Mouse (Mus musculus): ENCODE results near the gene Pdp2. TPM values are rescaled to one million over a fixed set of nuclear protein-coding genes. Genes with fewer than 3 reads are reported as not detected.
"Not testable (repeated sequence)": the region's sequence is repeated elsewhere in the genome, so short reads cannot be mapped to it uniquely, and the experiment has no call there.

Gene Pdp2
- polyA plus RNA-seq, 1 experiment from 2014 or later, result 17.2 TPM

DNA sequence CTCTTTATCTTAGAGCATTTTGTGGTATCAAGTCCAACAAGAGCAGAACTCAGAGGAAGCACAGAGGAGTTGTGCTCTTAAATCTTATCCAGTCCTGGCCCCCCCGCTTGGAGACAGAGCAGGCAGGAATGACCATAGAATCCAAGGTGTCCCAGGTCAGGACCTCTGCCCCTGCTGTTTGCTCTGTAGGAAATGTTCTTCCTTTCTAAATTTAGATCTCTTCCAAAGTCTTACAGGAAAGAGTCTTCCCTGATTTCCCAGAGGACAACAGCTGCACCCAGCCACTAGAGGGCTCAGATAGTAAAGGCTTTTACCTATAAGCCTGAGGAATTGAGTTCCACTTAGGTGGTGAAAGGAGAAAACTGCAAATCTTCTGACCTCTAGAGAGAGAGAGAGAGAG, 21.7 kb upstream of the Pdp2 start:
- no peaks in the 10 kb centered on the region for H3K9me3 ChIP-seq (ENCODE audit: control insufficient read depth, low read length)
- H3K4me1 ChIP-seq (ENCODE audit: control insufficient read depth, insufficient read depth, low read length), result 0 out of 2 replicates have a peak, but pooled peaks cover 2% of the 10 kb centered on the region
- no peak overlapping the region for H3K4me3 ChIP-seq (ENCODE audit: low read depth, low read length)
- 42% methylated on average over 1 of the region's 1 CpGs for WGBS
- ATAC-seq (ENCODE audit: low FRiP score), result no peak
- H3K27ac ChIP-seq (ENCODE audit: low read depth, low read length), result no peak overlapping the region
- H3K9ac ChIP-seq (ENCODE audit: low read length), result no peak overlapping the region
- no peaks in the 10 kb centered on the region; the same call in 1 of the 2 replicates for H3K27me3 ChIP-seq (ENCODE audit: control insufficient read depth, insufficient read depth, low read length)
- no peak overlapping the region for H3K4me2 ChIP-seq
- H3K36me3 ChIP-seq (ENCODE audit: control insufficient read depth, insufficient read depth, low read length), result no peaks in the 10 kb centered on the region
- DNase-seq (ENCODE audit: low spot score, missing footprints), result no peak

DNA sequence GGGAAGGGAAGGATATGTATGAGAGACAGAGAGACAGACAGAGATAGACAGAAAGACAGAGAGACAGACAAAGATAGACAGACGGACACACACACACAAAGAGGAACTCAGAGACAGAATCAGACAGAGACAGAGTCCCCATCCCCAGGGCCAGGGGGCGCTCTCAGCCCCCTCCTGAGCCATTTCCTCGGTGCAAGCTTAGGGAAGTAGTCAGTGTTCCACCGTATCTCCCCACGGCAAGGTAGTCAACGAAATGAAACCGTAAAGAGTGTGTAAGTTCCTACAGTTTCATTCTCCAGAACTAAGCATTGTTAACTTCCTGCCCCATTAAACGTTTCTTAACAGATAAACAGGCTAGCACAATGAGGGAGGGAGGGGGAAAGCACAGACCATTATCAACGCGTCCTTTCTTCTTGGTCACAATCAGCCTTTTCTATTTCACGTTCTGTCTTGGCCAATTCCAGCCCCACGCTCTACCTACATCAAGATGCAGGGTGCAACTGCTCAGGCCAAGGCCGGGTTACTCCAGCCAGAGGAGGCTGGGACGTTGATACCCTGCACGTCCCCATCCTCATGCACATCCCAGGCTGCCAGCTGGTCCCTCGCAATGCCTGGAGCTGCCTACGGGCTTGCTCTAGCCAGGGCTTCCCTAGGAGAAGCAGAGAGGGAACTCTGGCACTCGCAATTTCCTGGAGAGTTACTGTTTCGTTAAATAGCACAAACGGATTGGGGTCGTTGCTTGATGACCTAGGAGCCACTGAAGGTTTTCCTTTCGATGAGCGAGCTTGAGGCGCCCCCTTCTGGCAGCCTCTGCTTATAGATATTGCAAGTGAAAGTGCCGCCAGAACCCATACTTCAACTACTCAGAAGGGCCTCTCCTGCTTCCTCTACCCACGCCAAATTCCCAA, 20.6 kb upstream of the Pdp2 start:
- Histone ChIP-seq H3K4me2 (peak overlapping the region; percentile 59), H3K4me1 (ENCODE audit: control insufficient read depth, insufficient read depth, low read length) (0 out of 2 replicates have a peak, but pooled peaks cover 2% of the 10 kb centered on the region), H3K27ac (ENCODE audit: low read depth, low read length) (no peak overlapping the region), H3K36me3 (ENCODE audit: control insufficient read depth, insufficient read depth, low read length) (no peaks in the 10 kb centered on the region), H3K4me3 (ENCODE audit: low read depth, low read length) (peak overlapping the region; percentile 30), H3K27me3 (ENCODE audit: control insufficient read depth, insufficient read depth, low read length) (no peaks in the 10 kb centered on the region; the same call in 1 of the 2 replicates), H3K9me3 (ENCODE audit: control insufficient read depth, low read length) (no peaks in the 10 kb centered on the region), H3K9ac (ENCODE audit: low read length) (peak overlapping the region; percentile 57)
- peak; percentile 73 for ATAC-seq (ENCODE audit: low FRiP score)
- DNase-seq (ENCODE audit: low spot score, missing footprints), result peak; percentile 98
- 8% methylated on average over 26 of the region's 26 CpGs for WGBS

DNA sequence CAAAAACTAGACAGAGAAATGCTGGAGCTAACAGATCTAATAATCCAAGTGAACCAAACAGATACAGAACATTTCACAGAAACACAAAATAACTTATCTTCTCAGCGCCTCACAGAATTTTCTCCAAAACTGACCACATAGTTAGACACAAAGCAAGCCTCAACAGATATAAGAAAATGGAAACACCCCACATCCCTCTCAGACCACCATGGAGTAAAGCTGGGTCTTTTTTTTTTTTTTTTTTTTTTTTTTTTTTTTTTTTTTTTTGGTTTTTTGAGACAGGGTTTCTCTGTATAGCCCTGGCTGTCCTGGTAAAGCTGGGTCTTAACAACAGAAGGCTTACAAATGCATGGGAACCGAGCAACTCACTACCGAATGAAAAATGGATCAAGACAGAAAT, 14.4 kb upstream of the Pdp2 start:
- Histone ChIP-seq H3K4me3 (ENCODE audit: low read depth, low read length) (no peak overlapping the region), H3K36me3 (ENCODE audit: control insufficient read depth, insufficient read depth, low read length) (no peaks in the 10 kb centered on the region), H3K9ac (ENCODE audit: low read length) (no peak overlapping the region), H3K4me2 (no peak overlapping the region), H3K27me3 (ENCODE audit: control insufficient read depth, insufficient read depth, low read length) (no peaks in the 10 kb centered on the region; the same call in 1 of the 2 replicates), H3K27ac (ENCODE audit: low read depth, low read length) (no peak overlapping the region), H3K4me1 (ENCODE audit: control insufficient read depth, insufficient read depth, low read length) (no peaks in the 10 kb centered on the region), H3K9me3 (ENCODE audit: control insufficient read depth, low read length) (no peaks in the 10 kb centered on the region)
- 88% methylated on average over 3 of the region's 3 CpGs for WGBS
- DNase-seq (ENCODE audit: low spot score, missing footprints) (no peak), ATAC-seq (ENCODE audit: low FRiP score) (no peak)

DNA sequence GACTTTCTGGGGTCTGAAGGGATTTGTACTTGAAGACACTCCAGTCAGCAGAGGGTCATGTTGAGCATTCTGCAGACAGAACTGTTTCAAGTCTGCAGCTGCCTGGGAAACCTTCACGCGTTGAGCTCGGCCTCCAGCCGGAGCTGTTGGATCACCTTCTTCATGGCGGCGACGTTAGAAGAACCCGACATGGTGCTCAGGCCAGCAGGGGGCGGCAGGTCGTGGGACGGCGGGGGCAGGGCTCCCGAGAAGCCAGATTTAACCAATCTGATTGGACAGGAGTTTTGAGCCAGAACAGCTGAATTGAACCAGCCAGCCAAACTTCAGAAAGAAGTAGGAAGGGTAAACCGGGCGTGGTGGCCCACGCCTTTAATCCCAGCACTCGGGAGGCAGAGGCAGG, 13.6 kb upstream of the Pdp2 start:
- not testable (repeated sequence) for H3K9me3 ChIP-seq (ENCODE audit: control insufficient read depth, low read length); H3K4me2 ChIP-seq; H3K4me3 ChIP-seq (ENCODE audit: low read depth, low read length); H3K36me3 ChIP-seq (ENCODE audit: control insufficient read depth, insufficient read depth, low read length); ATAC-seq (ENCODE audit: low FRiP score); H3K27ac ChIP-seq (ENCODE audit: low read depth, low read length); H3K9ac ChIP-seq (ENCODE audit: low read length); H3K4me1 ChIP-seq (ENCODE audit: control insufficient read depth, insufficient read depth, low read length); H3K27me3 ChIP-seq (ENCODE audit: control insufficient read depth, insufficient read depth, low read length)
- DNase-seq (ENCODE audit: low spot score, missing footprints), result peak; percentile 53
- 78% methylated on average over 17 of the region's 17 CpGs for WGBS

DNA sequence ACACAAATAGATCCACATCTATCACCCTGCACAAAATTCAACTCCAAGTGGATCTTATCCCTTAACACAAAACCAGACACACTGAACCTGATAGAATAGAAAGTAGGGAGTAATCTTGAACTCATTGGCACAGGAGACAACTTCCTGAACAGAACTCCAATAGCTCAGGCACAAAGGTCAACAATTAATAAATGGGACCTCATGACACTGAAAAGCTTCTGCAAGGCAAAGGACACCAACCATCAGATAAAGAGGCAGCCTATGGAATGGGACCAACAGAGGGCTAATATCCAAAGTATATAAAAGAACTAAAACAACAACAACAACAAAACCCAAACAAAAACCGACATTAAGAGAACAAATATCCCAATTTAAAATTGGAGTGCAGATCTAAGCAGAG, 6.7 kb upstream of the Pdp2 start:
- ATAC-seq (ENCODE audit: low FRiP score), result no peak
- no peak overlapping the region for H3K9ac ChIP-seq (ENCODE audit: low read length)
- H3K4me1 ChIP-seq (ENCODE audit: control insufficient read depth, insufficient read depth, low read length), result no peaks in the 10 kb centered on the region
- H3K4me3 ChIP-seq (ENCODE audit: low read depth, low read length), result no peak overlapping the region
- no peak overlapping the region for H3K27ac ChIP-seq (ENCODE audit: low read depth, low read length)
- no peak overlapping the region for H3K4me2 ChIP-seq
- DNase-seq (ENCODE audit: low spot score, missing footprints), result no peak
- no peaks in the 10 kb centered on the region for H3K27me3 ChIP-seq (ENCODE audit: control insufficient read depth, insufficient read depth, low read length)
- no peaks in the 10 kb centered on the region for H3K36me3 ChIP-seq (ENCODE audit: control insufficient read depth, insufficient read depth, low read length)
- WGBS, result 55% methylated on average over 1 of the region's 1 CpGs
- H3K9me3 ChIP-seq (ENCODE audit: control insufficient read depth, low read length), result peaks cover 3% of the 10 kb centered on the region; the same call in 1 of the 2 replicates

DNA sequence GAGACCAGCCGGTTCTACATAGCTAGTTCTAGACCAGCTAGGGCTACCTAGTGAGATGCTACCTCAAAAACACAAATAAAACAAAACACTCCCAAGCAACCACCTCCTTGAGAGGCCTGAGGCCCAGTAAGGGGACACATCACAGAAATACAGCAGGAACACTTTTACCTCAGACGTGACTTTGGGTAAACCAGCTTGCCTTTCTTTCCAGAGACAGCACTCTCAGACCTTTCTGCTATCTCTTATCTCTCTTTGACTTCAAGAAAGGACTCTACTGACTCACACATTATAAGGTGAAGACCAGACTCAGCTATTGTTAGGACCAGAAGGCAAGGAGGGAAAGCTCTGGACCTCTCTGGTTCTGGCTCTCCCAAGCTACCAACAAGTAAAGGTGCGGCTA, 967 bp upstream of the Pdp2 start:
- DNase-seq (ENCODE audit: low spot score, missing footprints), result no peak
- no peak overlapping the region for H3K9ac ChIP-seq (ENCODE audit: low read length)
- H3K27me3 ChIP-seq (ENCODE audit: control insufficient read depth, insufficient read depth, low read length), result no peaks in the 10 kb centered on the region
- H3K4me3 ChIP-seq (ENCODE audit: low read depth, low read length), result no peak overlapping the region
- no peak overlapping the region for H3K4me2 ChIP-seq
- H3K27ac ChIP-seq (ENCODE audit: low read depth, low read length), result no peak overlapping the region
- peaks cover 3% of the 10 kb centered on the region; the same call in 1 of the 2 replicates for H3K4me1 ChIP-seq (ENCODE audit: control insufficient read depth, insufficient read depth, low read length)
- peaks cover 12% of the 10 kb centered on the region; the same call in 1 of the 2 replicates for H3K36me3 ChIP-seq (ENCODE audit: control insufficient read depth, insufficient read depth, low read length)
- no peak for ATAC-seq (ENCODE audit: low FRiP score)
- WGBS, result 98% methylated on average over 3 of the region's 3 CpGs
- no peaks in the 10 kb centered on the region for H3K9me3 ChIP-seq (ENCODE audit: control insufficient read depth, low read length)

DNA sequence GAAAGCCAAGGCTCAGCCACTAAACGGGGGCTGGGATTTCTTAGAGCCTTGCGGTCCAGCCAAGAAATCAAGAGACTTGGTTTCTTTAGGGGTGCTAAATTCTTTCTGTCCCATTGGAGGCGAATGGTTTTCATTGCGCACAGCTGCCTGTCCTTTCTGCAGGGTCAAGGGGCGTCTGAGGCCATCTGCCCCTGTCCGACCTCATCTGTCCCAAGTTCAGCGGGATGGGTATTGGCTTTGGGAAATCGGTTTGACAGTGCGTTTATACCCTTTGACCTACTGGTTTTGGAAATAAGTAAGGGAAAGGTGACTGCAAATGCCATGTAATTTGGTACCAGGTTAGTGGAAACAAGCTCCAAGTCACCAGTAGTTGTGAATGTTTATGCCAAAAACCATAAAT, 605 bp downstream of the Pdp2 start:
- Histone ChIP-seq H3K27me3 (ENCODE audit: control insufficient read depth, insufficient read depth, low read length) (no peaks in the 10 kb centered on the region), H3K9ac (ENCODE audit: low read length) (peak overlapping the region; percentile 81), H3K4me1 (ENCODE audit: control insufficient read depth, insufficient read depth, low read length) (peaks cover 3% of the 10 kb centered on the region; the same call in 1 of the 2 replicates), H3K27ac (ENCODE audit: low read depth, low read length) (peak overlapping the region; percentile 71), H3K4me2 (peak overlapping the region; percentile 82), H3K4me3 (ENCODE audit: low read depth, low read length) (peak overlapping the region; percentile 67), H3K9me3 (ENCODE audit: control insufficient read depth, low read length) (no peaks in the 10 kb centered on the region), H3K36me3 (ENCODE audit: control insufficient read depth, insufficient read depth, low read length) (peaks cover 12% of the 10 kb centered on the region)
- no peak for DNase-seq (ENCODE audit: low spot score, missing footprints)
- ATAC-seq (ENCODE audit: low FRiP score), result peak; percentile 31
- WGBS, result 2% methylated on average over 9 of the region's 9 CpGs

DNA sequence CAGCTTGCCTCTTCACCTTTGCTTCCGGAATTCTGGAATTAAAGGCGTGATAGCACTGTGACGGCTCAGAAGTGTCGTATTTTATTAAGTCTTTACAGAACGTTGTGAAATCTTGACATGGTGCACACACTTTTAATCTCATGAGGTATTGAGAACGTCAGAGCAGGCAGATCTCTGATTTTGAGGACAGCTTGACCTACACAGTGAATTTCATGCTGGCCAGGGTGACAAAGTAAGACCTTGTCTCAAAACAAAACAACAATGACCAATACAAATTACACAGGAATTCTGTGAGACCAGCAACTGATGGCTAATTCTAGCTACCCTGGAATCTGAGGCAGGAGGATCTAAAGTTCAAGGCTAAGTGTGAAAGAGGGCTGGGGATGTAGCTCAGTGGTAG, 1.3 kb downstream of the Pdp2 start:
- H3K4me2 ChIP-seq, result no peak overlapping the region
- H3K4me1 ChIP-seq (ENCODE audit: control insufficient read depth, insufficient read depth, low read length), result peaks cover 3% of the 10 kb centered on the region; the same call in 1 of the 2 replicates
- H3K4me3 ChIP-seq (ENCODE audit: low read depth, low read length), result no peak overlapping the region; the same call in 1 of the 2 replicates
- ATAC-seq (ENCODE audit: low FRiP score) (no peak), DNase-seq (ENCODE audit: low spot score, missing footprints) (peak; percentile 75)
- no peaks in the 10 kb centered on the region for H3K27me3 ChIP-seq (ENCODE audit: control insufficient read depth, insufficient read depth, low read length)
- H3K9ac ChIP-seq (ENCODE audit: low read length), result no peak overlapping the region
- 69% methylated on average over 6 of the region's 6 CpGs for WGBS
- H3K27ac ChIP-seq (ENCODE audit: low read depth, low read length), result no peak overlapping the region
- no peaks in the 10 kb centered on the region for H3K9me3 ChIP-seq (ENCODE audit: control insufficient read depth, low read length)
- H3K36me3 ChIP-seq (ENCODE audit: control insufficient read depth, insufficient read depth, low read length), result peaks cover 12% of the 10 kb centered on the region

DNA sequence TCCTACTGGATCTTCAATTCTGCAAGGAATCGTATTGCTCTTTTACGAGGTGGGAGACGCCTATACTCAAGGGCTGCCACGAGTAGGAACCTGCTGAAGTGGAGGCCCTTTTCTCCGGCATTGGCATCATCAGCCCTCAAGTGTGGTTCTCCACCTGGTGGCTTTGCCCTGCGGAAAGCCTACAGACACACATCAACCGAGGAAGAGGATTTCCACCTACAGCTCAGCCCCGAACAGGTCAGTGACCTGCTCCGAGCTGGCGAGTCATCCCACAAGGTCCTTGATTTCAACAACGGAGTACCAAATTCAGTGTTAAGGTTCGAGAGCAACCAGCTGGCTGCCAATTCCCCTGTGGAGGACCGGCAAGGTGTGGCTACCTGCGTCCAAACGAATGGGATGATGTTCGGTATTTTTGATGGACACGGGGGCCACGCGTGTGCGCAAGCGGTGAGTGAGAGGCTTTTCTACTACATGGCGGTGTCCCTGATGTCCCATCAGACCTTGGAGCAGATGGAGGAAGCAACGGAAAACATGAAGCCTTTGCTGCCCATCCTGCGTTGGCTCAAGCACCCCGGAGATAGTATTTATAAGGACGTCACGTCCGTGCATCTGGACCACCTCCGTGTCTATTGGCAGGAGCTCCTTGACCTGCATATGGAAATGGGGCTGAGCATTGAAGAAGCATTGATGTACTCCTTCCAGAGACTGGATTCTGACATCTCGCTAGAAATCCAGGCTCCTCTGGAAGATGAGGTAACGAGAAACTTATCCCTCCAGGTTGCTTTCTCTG, 2.5 kb downstream of the Pdp2 start:
- 95% methylated on average over 31 of the region's 31 CpGs for WGBS
- DNase-seq (ENCODE audit: low spot score, missing footprints), result peak; percentile 69
- ATAC-seq (ENCODE audit: low FRiP score), result no peak

More for the DNA sequence above, 2.5 kb downstream of the Pdp2 start:
- no peak overlapping the region for H3K4me2 ChIP-seq
- H3K27me3 ChIP-seq (ENCODE audit: control insufficient read depth, insufficient read depth, low read length), result no peaks in the 10 kb centered on the region
- H3K4me3 ChIP-seq (ENCODE audit: low read depth, low read length), result no peak overlapping the region
- H3K9me3 ChIP-seq (ENCODE audit: control insufficient read depth, low read length), result no peaks in the 10 kb centered on the region
- peaks cover 3% of the 10 kb centered on the region; the same call in 1 of the 2 replicates for H3K4me1 ChIP-seq (ENCODE audit: control insufficient read depth, insufficient read depth, low read length)
- H3K9ac ChIP-seq (ENCODE audit: low read length), result no peak overlapping the region
- H3K27ac ChIP-seq (ENCODE audit: low read depth, low read length), result no peak overlapping the region
- peaks cover 12% of the 10 kb centered on the region for H3K36me3 ChIP-seq (ENCODE audit: control insufficient read depth, insufficient read depth, low read length)

Measured in midbrain, embryonic 11.5 days (tissue).